8 mouse cellular contexts compared by ENCODE assay signal in genomic region chr11:4123922-4124321, GRCm38 (mm10). TPM values are rescaled to one million over a fixed set of nuclear protein-coding genes. Genes with fewer than 3 reads are reported as not detected.
DNase-seq lines count a peak whose midpoint lies in the region; ATAC-seq and TF ChIP-seq lines count a peak whose summit lies in the region.

No protein-coding gene starts in this region.

- 0 out of 2 replicates have a peak overlapping the region, but pooled peaks have one; percentile 65 for H3K9ac ChIP-seq in ES-Bruce4 (ENCODE audit: low read depth, poor library complexity, severe bottlenecking)
- H3K9ac ChIP-seq in liver, embryonic 12.5 days: no peak overlapping the region

- H3K27me3 ChIP-seq in ES-Bruce4 (ENCODE audit: control insufficient read depth, insufficient read depth, low read length, poor library complexity, severe bottlenecking): no peaks in the 10 kb centered on the region
- peaks cover 21% of the 10 kb centered on the region for H3K27me3 ChIP-seq in liver, embryonic 12.5 days (replicated peaks)

- TF ChIP-seq POLR2A in ES-Bruce4 (IDR thresholded peaks at IDR 0.05; ENCODE audit: insufficient read depth, low read length): no peak
- no peak for TF ChIP-seq POLR2A in bone marrow macrophage, adult 2 months (IDR thresholded peaks at IDR 0.05; ENCODE audit: borderline replicate concordance, low read depth, low read length)

- TF ChIP-seq EP300 in ES-Bruce4 (IDR thresholded peaks at IDR 0.05; ENCODE audit: insufficient read depth, low read depth, low read length): no peak

- no peaks in the 10 kb centered on the region for H3K9me3 ChIP-seq in ES-Bruce4 (replicated peaks; ENCODE audit: control insufficient read depth, insufficient read depth, low read length, poor library complexity, severe bottlenecking)
- peaks cover 11% of the 10 kb centered on the region; the same call in 1 of the 2 replicates for H3K9me3 ChIP-seq in liver, embryonic 12.5 days (replicated peaks)

- peak; percentile 62 for DNase-seq in kidney, adult 9 months
- no peak for DNase-seq in kidney, postnatal 14 days
- DNase-seq in spleen, adult 12 weeks (ENCODE audit: low spot score): peak; percentile 64
- no peak for DNase-seq in gastrocnemius, postnatal 4 days (ENCODE audit: low spot score in 2 of 2)
- DNase-seq in ovary, postnatal 14 days (ENCODE audit: low spot score): no peak

- peak; percentile 89 for TF ChIP-seq CTCF in ES-Bruce4 (IDR thresholded peaks at IDR 0.05; ENCODE audit: low read depth, low read length)
- TF ChIP-seq CTCF in bone marrow macrophage, adult 2 months (IDR thresholded peaks at IDR 0.05; ENCODE audit: low read depth, low read length): peak; percentile 34; the same call in 1 of the 2 replicates

- H3K4me3 ChIP-seq in ES-Bruce4 (ENCODE audit: low read depth, low read length): no peak overlapping the region
- no peak overlapping the region for H3K4me3 ChIP-seq in bone marrow macrophage, adult 2 months (ENCODE audit: insufficient read depth, low read length)
- H3K4me3 ChIP-seq in liver, embryonic 12.5 days: no peak overlapping the region

- 0 out of 2 replicates have a peak, but pooled peaks have one; percentile 28 for ATAC-seq in liver, embryonic 12.5 days

- H3K4me2 ChIP-seq in liver, embryonic 12.5 days: peak overlapping the region; percentile 46

- H3K4me1 ChIP-seq in ES-Bruce4 (ENCODE audit: control insufficient read depth, insufficient read depth, low read length): no peaks in the 10 kb centered on the region
- H3K4me1 ChIP-seq in bone marrow macrophage, adult 2 months (ENCODE audit: control insufficient read depth, insufficient read depth, low read length): peaks cover 11% of the 10 kb centered on the region
- H3K4me1 ChIP-seq in liver, embryonic 12.5 days: peaks cover 33% of the 10 kb centered on the region

- no peaks in the 10 kb centered on the region for H3K36me3 ChIP-seq in ES-Bruce4 (ENCODE audit: control insufficient read depth, insufficient read depth, low read length, poor library complexity, severe bottlenecking)
- H3K36me3 ChIP-seq in liver, embryonic 12.5 days: no peaks in the 10 kb centered on the region

- WGBS in liver, embryonic 12.5 days (ENCODE audit: insufficient replicate concordance): 38% methylated on average over 5 of the region's 5 CpGs

- H3K27ac ChIP-seq in ES-Bruce4 (ENCODE audit: insufficient read depth, low read length): no peak overlapping the region
- no peak overlapping the region for H3K27ac ChIP-seq in bone marrow macrophage, adult 2 months (ENCODE audit: insufficient read depth, low read depth, low read length)
- peak overlapping the region; percentile 41; the same call in 1 of the 2 replicates for H3K27ac ChIP-seq in liver, embryonic 12.5 days

RNA-seq across cellular contexts. Expression of gene Sec14l2, which starts 0.7 kb away (rescaled TPM):
- 4.2 and 5.4 TPM in 2 replicates for polyA plus RNA-seq in ES-Bruce4 (2011; ENCODE audit: insufficient read depth, insufficient read length, low read depth, missing spikeins)
- polyA plus RNA-seq in bone marrow macrophage, adult 2 months (2012; ENCODE audit: insufficient read depth, insufficient read length, missing spikeins): not detected in 2 replicates
- 5.4 and 5.9 TPM in 2 replicates for polyA plus RNA-seq in liver, embryonic 12.5 days (2016; fragmentation: Nextera tagmentation; extraction: Ambion mirVana)
- 1 to 10 TPM; 2.3 to 2.6 TPM for total RNA-seq in gastrocnemius, postnatal 4 days (2021)

RNA-seq across cellular contexts. Expression of gene Rnf215, which starts 11.1 kb away (rescaled TPM):
- polyA plus RNA-seq in ES-Bruce4 (2011; ENCODE audit: insufficient read depth, insufficient read length, low read depth, missing spikeins): 8.0 and 8.9 TPM in 2 replicates
- polyA plus RNA-seq in bone marrow macrophage, adult 2 months (2012; ENCODE audit: insufficient read depth, insufficient read length, missing spikeins): 15.4 and 21.2 TPM in 2 replicates
- polyA plus RNA-seq in liver, embryonic 12.5 days (2016; fragmentation: Nextera tagmentation; extraction: Ambion mirVana): 9.7 and 10.6 TPM in 2 replicates
- 10 to 100 TPM; 12.8 to 18.1 TPM for total RNA-seq in gastrocnemius, postnatal 4 days (2021)

RNA-seq across cellular contexts. Expression of gene Mtfp1, which starts 28.7 kb away (rescaled TPM):
- polyA plus RNA-seq in ES-Bruce4 (2011; ENCODE audit: insufficient read depth, insufficient read length, low read depth, missing spikeins): 8.3 and 10.9 TPM in 2 replicates
- 0.76 and 0.78 TPM in 2 replicates for polyA plus RNA-seq in bone marrow macrophage, adult 2 months (2012; ENCODE audit: insufficient read depth, insufficient read length, missing spikeins)
- polyA plus RNA-seq in liver, embryonic 12.5 days (2016; fragmentation: Nextera tagmentation; extraction: Ambion mirVana): 32.2 and 35.9 TPM in 2 replicates
- total RNA-seq in gastrocnemius, postnatal 4 days (2021): 10 to 100 TPM in 1 of 2 experiments, 1 to 10 TPM in 1; 10.0 to 12.5 TPM

RNA-seq across cellular contexts. Expression of gene Ccdc157, which starts 36.2 kb away (rescaled TPM):
- 3.7 and 5.8 TPM in 2 replicates for polyA plus RNA-seq in ES-Bruce4 (2011; ENCODE audit: insufficient read depth, insufficient read length, low read depth, missing spikeins)
- polyA plus RNA-seq in bone marrow macrophage, adult 2 months (2012; ENCODE audit: insufficient read depth, insufficient read length, missing spikeins): 1.8 and 2.3 TPM in 2 replicates
- 1.4 and 1.5 TPM in 2 replicates for polyA plus RNA-seq in liver, embryonic 12.5 days (2016; fragmentation: Nextera tagmentation; extraction: Ambion mirVana)
- 10 to 100 TPM in 1 of 2 experiments, 1 to 10 TPM in 1; 8.7 to 10.3 TPM for total RNA-seq in gastrocnemius, postnatal 4 days (2021)

RNA-seq across cellular contexts. Expression of gene Sf3a1, which starts 36.2 kb away (rescaled TPM):
- polyA plus RNA-seq in ES-Bruce4 (2011; ENCODE audit: insufficient read depth, insufficient read length, low read depth, missing spikeins): 117 and 125 TPM in 2 replicates
- 21.1 and 23.1 TPM in 2 replicates for polyA plus RNA-seq in bone marrow macrophage, adult 2 months (2012; ENCODE audit: insufficient read depth, insufficient read length, missing spikeins)
- polyA plus RNA-seq in liver, embryonic 12.5 days (2016; fragmentation: Nextera tagmentation; extraction: Ambion mirVana): 41.7 and 42.1 TPM in 2 replicates
- 10 to 100 TPM; 41.2 to 50.6 TPM for total RNA-seq in gastrocnemius, postnatal 4 days (2021)

Comparison
In these comparisons a context has a peak if more than half of its experiments do, and no peak if none do; other contexts are left out.
1. DNase-seq: peak in kidney, adult 9 months (single experiment) and spleen, adult 12 weeks (single experiment); none in kidney, postnatal 14 days (single experiment), gastrocnemius, postnatal 4 days (0 of 2) and ovary, postnatal 14 days (single experiment).